Mouse (Mus musculus) mouse embryonic stem cell (cell line): ENCODE measurements around the gene Eef1akmt2.

ENCODE experiments used
- in situ Hi-C, 2 experiments: fragments of 300-500 bp; cut with MboI; formaldehyde crosslinking; loops; 1 replicate in 1 of 2; 3 replicates in 1 of 2; pipeline ENCODE4 v1.14.3; 2019 to 2020; ENCODE audit warnings: low sequenced_read_pairs in 2 of 2, low pct_unique_long_range_greater_than_20kb in 1 of 2, mixed read lengths in 1 of 2; ENCODE audit not compliant: unreplicated experiment in 1 of 2

The Eef1akmt2 gene

GRCm38 (mm10) chr7:132882343-132882742, 29.9 kb upstream of the Eef1akmt2 start:
- in situ Hi-C loops, result loop anchor here (10.0 to 25.0 kb wide), 2 partner anchors 228 to 645 kb away; no protein-coding TSS in a partner anchor

DNA sequence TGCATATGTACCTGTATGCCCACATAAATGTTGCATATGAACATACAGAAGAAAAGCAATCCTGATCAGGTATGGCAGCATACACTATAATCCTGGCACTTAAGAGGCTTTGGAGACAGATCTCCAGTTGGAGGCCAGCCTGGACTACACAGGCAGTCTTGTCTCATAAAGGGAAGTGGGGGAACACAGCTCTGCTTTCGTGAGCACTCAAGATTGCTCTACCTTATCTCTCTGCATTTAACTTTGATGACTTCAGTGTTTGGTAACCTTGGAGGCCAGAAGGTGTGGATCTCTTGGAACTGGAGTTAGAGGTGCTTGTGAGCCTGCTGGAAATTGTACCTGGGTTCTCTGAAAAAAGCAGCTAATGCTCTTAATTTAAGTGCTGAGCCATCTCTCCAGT, 27.8 kb upstream of the Eef1akmt2 start:
- in situ Hi-C loops, result loop anchor here (10.0 to 25.0 kb wide), 2 partner anchors 225 to 643 kb away; no protein-coding TSS in a partner anchor

- in situ Hi-C loops, result loop anchor here (25.0 kb wide), 1 partner anchor 638 kb away; no protein-coding TSS in a partner anchor
Observed at GRCm38 (mm10) chr7:132875391-132876086, 23.1 kb upstream of the Eef1akmt2 start.

GRCm38 (mm10) chr7:132873043-132873442, 20.6 kb upstream of the Eef1akmt2 start:
- in situ Hi-C loops, result no loop called here

DNA sequence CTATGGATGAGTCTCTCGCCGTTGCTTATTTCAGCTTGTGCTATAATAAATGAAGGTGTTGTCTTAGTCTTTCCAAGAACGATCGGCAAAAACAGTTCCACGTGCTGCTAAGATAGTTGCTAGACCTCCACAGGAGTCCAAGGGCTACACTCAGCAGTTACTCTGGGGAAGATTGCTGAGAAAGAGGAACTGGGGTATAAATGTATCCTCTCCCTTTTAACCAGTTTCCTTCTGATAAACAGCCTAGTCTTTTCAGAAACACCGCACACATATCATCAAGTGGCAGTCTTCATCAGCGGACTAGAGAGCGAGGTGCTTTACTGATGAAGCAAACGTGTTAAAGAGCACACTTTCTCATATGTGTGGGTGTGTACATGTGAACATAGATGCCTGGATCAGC, 13.8 kb upstream of the Eef1akmt2 start:
- in situ Hi-C loops, result no loop called here

GRCm38 (mm10) chr7:132859042-132859958, 6.8 kb upstream of the Eef1akmt2 start, which contains the start of gene Abraxas2:
Gene Abraxas2, plus strand, starts transcription at chr7:132859225.
- in situ Hi-C loops, result no loop called here

GRCm38 (mm10) chr7:132858043-132858608, 5.7 kb upstream of the Eef1akmt2 start:
- in situ Hi-C loops, result no loop called here

GRCm38 (mm10) chr7:132856083-132856482, 3.6 kb upstream of the Eef1akmt2 start:
- in situ Hi-C loops, result no loop called here

- in situ Hi-C loops, result no loop called here
Observed at GRCm38 (mm10) chr7:132853946-132854345, 1.5 kb upstream of the Eef1akmt2 start.

DNA sequence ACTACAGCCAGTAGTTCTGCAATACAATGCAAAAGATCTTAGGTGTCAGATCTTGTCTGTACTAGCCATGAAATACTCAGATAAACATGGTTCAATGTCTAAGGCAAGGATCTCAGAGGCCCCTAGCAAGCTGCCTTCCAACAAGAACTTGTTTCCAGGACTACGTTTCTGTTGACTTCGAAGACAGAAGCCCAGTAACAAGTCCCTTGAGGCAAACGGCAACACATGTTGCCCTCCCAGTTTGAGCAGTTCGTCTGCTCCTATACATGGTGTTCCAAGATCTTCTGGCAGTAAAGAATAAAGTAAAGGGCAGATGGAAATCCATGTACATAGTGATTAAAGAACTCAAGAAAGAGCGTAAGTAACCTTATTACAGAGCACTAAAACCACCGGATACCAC, 888 bp upstream of the Eef1akmt2 start:
- in situ Hi-C loops, result no loop called here

DNA sequence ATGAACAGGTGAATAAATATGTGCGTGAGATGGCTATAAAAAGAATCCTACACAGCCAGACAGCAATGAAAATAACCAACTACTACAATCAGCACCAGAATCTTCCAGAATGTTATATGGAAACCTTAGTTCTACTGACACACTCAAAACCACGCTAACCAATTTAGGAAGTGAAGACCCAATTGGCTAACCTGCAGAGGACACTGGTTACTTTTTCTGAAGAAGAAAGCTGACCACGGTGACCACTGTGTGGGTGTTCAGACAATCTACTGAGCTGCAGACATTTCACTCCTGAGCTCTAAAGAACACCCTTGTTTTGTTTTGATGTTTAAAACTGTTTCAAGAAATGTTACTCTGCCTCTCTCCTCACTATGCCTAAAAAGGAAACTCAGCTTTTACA, 9.3 kb downstream of the Eef1akmt2 start:
- in situ Hi-C loops, result no loop called here

DNA sequence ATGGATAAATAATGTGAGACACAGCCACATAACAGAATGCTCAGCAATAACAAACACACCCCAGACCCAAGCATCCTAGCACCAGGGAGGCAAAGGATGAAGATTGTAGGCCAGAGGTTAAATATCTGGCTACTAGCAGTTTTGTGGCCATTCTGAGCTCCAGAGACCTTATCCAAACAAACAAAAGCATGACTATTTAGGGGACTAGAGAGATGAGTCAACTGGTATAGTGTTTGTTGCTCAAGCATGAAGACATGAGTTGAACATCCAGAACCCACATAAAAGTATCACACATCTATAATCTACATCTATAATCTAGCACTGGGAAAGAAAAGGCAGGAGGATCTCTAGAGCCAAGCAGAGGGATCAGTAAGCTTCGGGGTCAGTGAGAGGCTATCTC, 10.0 kb downstream of the Eef1akmt2 start:
- in situ Hi-C loops, result no loop called here

- in situ Hi-C loops, result no loop called here
Observed at GRCm38 (mm10) chr7:132841287-132841686, 11.2 kb downstream of the Eef1akmt2 start.

GRCm38 (mm10) chr7:132830955-132831354, 21.5 kb downstream of the Eef1akmt2 start:
- in situ Hi-C loops, result no loop called here

- in situ Hi-C loops, result no loop called here
Observed at GRCm38 (mm10) chr7:132824346-132825022, 28.0 kb downstream of the Eef1akmt2 start.

- in situ Hi-C loops, result no loop called here
Observed at GRCm38 (mm10) chr7:132823832-132824231, 28.6 kb downstream of the Eef1akmt2 start.

GRCm38 (mm10) chr7:132820692-132821091, 31.8 kb downstream of the Eef1akmt2 start:
- in situ Hi-C loops, result no loop called here

GRCm38 (mm10) chr7:132817056-132817455, 35.4 kb downstream of the Eef1akmt2 start:
- in situ Hi-C loops, result no loop called here
